Mouse (Mus musculus) embryonic fibroblast, embryonic 13.5 days (primary cell): Measurements from ENCODE around the gene Mup20. TPM values are rescaled to one million over a fixed set of nuclear protein-coding genes. Genes with fewer than 3 reads are reported as not detected.

ENCODE experiments used
- polyA plus RNA-seq: library from polyadenylated mRNA; stranded (reverse); fragments of >200 nt; gene quantifications from 2 replicates; pipeline ENCODE4 v1.2.4, GENCODE M21; 2011; ENCODE audit warnings: low read depth; ENCODE audit not compliant: missing spikeins, insufficient read length

The Mup20 gene
- polyA plus RNA-seq, 1 experiment = not detected

Other genes starting within 250 kb of the Mup20 start
- not detected in 2 replicates for gene Mup5, start 218.9 kb downstream of the Mup20 start, polyA plus RNA-seq
- gene Mup3, start 33.2 kb upstream of the Mup20 start, polyA plus RNA-seq = not detected in 2 replicates
- gene Mup21, start 96.7 kb upstream of the Mup20 start, polyA plus RNA-seq = not detected in 2 replicates
- 10.9 and 12.7 TPM in 2 replicates for gene Zfp37, start 176.9 kb upstream of the Mup20 start, polyA plus RNA-seq
- 10.4 and 13.9 TPM in 2 replicates for gene Slc31a2, start 208.4 kb upstream of the Mup20 start, polyA plus RNA-seq